Mouse (Mus musculus): ENCODE results near the gene Cdc42ep5. TPM values are rescaled to one million over a fixed set of nuclear protein-coding genes. Genes with fewer than 3 reads are reported as not detected.

Gene Cdc42ep5
- total RNA-seq, 4 experiments from 2014 or later: 3.8 to 7.5 (median 4.6) TPM

DNA sequence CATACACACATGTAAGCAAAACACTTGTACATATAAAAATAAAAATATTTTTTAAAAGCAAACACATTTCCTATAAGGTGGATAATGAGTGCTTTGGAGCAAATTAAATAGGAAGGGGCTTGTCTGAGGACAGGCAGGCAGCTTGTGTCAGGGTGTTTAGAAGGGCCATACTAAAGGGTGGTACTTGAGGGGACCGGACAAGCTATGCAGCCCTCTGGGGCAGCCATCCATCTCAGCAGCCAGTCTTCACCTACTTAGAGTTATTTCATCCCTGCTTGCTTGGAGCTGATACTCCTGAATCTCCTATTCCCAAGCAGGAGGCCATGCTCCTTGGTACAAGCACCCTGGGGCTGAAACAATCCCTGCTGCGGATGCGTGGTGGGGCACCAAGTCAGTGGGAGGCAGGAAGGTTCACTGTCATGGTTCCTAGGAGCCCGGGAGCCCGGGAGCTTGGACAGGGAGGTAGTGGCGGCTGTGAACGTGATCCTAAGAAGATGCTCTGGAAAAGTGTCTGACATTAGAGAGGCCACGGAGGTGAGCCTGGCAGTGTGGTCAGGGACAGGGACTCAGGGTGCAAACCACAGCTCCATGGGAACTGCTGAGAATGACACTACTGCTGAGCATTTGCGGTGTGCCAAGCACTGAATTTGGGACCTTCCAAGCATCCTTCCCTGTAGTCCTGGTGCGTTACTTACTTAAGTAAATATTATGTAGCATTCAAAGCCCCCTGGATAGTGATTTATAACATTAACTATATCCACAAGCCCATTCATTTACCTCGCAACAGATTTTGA is 37.5 kb downstream of the Cdc42ep5 start:
- DNase-seq (ENCODE audit: low spot score): no peak

DNA sequence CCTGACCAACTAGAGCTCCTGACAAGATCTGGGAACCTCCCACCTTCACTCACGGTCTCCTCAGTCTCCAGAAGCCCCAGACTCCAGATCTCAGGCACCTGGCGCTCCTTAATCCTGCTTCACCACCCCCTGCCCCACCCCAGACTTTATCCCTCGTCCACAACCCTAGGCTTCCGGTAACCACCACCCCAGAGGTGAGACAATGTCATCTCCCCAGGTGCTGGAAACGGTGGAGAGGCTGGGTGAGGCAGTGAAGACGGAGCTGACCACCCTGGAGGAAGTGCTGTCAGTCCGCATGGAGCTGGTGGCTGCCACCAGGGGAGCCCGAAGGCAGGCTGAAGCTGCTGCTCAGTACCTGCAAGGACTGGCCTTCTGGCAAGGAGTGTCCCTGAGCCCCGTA is 39.4 kb downstream of the Cdc42ep5 start:
- no peak for DNase-seq (ENCODE audit: low spot score)

DNA sequence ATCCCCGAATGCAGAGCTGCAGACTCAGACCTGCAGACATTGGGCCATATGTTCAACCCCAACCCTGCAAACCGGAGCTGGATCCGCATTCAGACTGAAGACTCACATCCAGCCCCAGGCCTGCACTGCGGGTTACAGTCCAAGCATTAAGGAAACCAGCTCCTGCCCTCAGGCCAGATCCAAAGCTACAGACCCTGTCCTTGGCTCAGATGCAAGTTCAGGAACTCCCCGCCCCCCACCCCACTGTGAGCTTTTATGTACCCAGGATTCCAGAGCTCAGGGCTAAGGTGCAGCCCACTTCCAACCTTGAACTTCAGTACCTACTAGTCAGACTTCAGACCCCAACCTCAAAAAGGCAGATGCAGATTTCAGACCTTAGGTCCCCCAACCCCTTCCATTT is 39.8 kb downstream of the Cdc42ep5 start:
- no peak for DNase-seq (ENCODE audit: low spot score)

DNA sequence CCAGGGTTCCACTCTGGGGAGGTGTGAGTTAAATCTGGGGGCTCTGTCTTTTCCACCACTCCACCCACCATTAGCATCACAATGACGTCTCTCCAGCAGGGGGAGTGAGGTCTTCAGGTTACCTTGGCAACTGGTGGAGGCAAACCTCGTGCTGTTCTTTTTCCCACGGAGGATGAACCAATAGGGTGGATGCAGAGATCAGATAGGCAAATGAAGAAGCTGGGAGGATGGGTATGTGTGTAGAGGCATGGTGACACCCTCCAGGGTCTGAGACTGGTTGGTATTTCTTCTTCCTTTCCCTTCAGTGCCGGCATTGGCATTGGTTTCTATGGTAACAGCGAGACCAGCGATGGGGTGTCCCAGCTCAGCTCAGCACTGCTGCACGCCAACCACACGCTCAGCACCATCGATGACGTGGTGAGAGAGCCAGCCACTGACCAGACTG is 40.3 kb downstream of the Cdc42ep5 start:
- no peak for DNase-seq (ENCODE audit: low spot score)

DNA sequence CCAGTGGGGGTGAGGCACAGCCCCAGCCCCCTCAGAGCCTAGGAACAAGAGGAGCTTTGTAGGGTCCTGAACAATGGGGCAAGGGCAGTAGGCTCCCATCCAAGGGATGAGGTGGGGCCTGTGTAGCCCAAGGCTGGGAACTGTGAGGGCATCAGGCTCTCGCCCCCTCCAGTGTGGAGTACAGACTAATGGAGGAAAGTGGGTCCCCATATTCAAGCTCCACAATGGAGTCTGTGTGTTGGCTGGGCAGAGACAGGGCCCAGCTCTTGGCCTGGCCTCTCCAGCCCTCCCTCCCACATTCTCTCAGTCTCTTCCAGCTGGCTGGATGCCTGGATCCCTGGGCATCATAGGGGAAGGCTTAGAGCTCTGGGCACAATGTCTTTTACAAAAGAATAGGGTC is 40.9 kb downstream of the Cdc42ep5 start:
- DNase-seq (ENCODE audit: low spot score): no peak

DNA sequence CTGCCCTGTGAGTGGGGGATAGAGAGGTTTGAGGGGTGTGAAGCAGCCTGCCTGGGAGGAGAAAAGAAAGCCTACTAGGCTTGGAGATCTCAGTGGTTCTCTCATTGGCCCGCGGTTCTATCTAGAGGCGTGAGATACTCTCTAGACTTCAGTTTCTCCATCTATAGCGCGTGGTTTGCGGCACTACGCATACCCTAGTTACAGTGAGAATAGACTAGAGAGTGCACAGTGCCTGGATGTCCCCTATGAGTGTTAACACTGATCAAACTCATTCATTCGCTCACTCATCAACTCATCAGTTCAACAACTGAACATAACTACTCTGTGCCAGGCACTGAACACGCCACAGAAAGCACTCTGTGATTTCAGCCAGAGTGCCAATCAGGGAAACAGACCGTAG is 41.9 kb downstream of the Cdc42ep5 start:
- no peak for DNase-seq (ENCODE audit: low spot score)

DNA sequence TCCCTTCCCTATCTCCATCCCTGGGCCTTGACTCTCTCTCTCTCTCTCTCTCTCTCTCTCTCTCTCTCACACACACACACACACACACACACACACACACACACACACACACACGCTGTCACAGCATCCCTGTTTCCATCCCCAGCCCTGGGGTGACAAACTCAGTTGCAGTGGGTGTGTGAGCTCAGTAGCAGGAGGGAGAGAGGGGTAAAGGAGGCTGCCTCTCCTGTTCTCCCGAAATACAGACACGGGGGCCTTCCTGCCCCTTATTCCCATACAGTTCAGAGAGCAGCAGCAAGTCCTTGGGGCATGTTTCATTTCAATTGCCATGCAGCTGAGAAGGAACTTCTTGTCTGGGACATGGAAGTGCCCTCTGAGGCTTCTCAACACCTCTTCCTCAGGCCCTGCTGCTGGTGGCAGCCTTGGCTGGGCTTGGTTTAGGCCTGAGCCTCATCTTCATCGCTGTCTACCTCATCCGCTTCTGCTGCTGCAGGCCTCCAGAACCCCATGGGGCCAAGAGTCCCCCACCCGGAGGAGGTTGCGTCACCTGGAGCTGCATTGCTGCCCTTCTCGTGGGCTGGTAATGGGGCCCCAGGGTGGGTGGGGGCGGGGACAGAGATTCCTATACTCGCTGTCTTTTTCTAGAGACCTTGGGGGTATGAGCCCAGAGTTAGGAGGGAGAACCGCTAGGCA is 42.4 kb downstream of the Cdc42ep5 start:
- DNase-seq (ENCODE audit: low spot score): no peak

DNA sequence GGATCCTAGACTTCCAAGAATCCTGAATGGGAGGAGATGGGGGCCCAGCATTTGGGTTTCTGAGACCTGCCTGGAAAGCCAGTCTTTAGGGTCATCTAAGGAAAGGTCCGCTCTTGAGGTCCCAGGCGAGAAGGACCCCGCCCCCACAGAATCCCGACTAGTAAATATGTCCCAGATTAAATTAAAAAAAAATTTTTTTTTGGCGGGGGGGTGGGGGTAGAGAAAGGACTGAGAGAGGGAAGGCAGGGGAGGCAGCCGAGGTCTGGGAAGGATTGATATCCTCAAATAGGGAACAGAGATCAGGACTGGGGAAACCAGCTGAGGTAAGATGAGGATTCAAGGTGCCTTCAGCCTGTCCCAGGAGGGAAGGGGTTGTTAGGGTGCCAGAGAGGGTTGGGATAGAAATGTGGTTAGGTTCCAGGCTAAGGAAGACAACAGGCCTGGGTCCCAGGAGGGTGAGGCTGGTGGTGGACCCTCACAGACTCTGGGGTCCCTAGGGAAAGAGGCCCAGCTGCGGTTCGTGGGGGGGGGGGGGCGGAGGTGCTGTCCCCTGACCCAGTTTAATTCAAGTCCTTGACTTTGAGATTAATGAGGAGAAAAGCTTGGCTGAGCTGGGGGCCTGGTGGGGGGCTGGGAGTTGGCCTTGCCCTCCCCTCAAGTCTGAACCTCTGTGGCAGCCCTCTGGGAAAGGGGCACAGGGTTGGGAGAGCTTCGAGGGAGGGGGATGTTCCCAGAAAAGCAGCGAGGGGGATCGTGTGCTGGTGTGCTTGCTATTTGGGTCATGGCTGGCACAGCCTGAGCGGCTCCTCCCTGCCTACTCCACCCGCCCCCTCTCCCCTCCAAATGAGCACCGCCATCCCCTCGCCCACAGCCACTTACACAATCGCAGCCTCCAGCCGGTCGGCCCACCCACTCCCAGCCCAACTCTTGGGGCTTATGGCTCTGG is 44.4 kb downstream of the Cdc42ep5 start:
- no peak for DNase-seq (ENCODE audit: low spot score)

DNA sequence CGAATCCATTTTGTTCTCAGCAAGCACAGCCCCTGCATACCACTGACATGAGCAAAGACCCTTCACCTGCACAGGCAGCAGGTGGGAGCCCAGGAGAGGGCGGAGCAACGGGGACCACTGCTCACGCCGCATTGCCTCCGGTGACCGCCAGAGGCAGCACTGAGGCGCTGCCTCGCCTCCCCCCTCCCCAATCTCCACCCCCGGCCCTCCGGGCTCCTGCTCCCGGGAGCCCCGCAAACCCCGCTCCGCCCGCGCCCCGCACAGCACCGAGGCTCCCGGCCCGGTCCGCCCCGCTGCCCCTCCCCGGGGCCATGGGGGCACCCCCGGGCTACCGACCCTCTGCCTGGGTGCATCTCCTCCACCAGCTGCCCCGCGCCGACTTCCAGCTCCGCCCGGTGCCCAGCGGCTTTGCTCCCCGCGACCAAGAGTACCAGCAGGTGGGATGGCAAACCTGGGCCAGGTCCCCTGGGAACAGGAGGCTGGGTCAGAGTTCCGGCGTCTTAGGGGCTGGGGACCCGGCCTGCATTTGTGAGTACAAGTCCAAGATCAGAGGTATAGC is 45.2 kb downstream of the Cdc42ep5 start, which contains the start of gene Ttyh1:
Gene Ttyh1, plus strand, starts transcription at position 65 of the 559 bp plus-strand sequence.
- DNase-seq (ENCODE audit: low spot score): no peak

DNA sequence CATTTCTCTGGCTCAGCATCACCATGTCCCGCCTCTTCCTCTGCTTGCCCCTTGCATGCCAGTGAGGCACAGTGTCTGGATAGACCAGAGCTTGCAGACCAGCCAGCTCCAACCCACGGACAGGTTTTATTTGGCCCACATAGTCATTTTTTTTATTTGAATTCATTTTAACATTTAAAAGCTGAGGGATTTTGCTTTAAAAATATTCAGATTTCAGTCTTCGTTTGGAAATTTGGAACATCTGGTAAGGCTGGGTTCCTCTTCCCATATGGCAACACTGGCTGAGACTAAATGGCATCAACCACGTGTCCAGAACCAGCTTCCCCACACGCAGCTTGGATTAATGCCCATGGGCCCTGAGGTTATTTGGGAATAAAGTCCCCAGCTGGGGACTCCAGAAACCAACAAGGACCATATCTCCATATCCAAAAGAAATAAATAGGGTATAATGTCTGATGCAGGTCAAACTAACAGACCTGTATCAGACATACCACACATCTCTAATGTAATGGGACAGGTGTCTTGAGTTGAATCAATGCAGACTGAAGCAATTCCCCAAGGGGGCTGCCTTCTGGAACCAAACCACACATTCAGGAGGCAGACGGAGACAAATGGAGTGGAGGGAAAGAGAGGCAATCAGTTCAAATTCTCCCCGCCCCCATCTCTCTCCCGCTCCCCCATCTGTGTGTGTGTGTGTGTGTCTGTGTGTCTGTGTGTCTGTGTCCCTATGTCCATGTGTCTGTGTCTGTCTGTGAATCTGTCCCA is 47.4 kb downstream of the Cdc42ep5 start:
- no peak for DNase-seq (ENCODE audit: low spot score)

DNA sequence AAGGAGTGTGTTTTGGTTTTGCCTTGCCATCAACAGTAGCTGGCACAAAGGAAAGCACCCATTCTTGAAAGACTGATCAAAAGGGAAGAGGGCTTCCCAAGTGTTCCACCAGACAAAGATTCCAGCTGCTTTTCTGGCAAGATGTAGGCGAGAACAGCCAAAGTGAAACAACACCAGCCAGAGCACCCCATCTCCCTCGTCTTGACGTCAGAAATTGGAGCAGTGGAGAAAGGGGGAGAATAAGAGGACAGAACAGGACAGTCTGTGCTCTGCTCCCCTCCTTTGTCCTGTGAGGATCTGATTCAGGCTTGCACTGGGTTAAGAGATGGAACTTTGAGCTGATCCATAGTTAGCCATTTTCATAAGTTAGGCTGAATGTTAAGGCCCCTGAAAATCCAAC is 52.9 kb downstream of the Cdc42ep5 start:
- DNase-seq (ENCODE audit: low spot score): peak; percentile 30

DNA sequence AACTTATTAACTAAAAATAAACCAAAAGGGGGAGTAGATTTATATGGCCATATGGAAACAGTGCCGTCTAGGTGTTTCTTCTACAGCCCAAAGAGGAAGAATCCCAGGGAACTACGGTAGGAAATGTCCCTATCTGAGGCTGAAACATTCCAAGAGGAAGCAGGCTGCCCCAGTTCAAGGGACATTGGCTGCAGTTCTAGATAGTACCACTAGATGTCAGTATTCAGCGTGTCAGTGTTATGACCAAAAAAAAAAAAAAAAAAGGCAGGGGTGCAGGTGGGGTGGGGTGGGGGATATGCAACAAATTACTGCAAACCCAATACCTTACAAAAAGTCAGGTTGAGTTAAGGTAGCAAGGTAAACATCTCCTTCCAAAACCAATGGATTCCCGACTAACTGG is 61.2 kb downstream of the Cdc42ep5 start:
- peak; percentile 54 for DNase-seq (ENCODE audit: low spot score)

Other genes starting within 250 kb of the Cdc42ep5 start
- under 1 TPM in 2 of 4 experiments, not detected in 2; 0.24 to 0.63 TPM for gene Lilra6, start 249.4 kb downstream of the Cdc42ep5 start, total RNA-seq (2022)
- gene Lair1, start 101.7 kb downstream of the Cdc42ep5 start, total RNA-seq (2022): 1 to 10 TPM in 3 of 4 experiments, under 1 TPM in 1; 0.84 to 2.0 (median 1.7) TPM
- 1 to 10 TPM in 2 of 4 experiments, under 1 TPM in 2; 0.79 to 1.7 (median 0.95) TPM for gene Ttyh1, start 45.5 kb downstream of the Cdc42ep5 start, total RNA-seq (2022)
- 10 to 100 TPM; 27.1 to 49.5 (median 38.6) TPM for gene Leng8, start 27.8 kb downstream of the Cdc42ep5 start, total RNA-seq (2022)
- gene Leng9, start 14.5 kb downstream of the Cdc42ep5 start, total RNA-seq (2022): 1 to 10 TPM; 2.8 to 3.7 (median 3.6) TPM
- 1 to 10 TPM in 2 of 4 experiments, under 1 TPM in 2; 0.82 to 1.4 (median 1.1) TPM for gene Lilra5, start 72.9 kb upstream of the Cdc42ep5 start, total RNA-seq (2022)
- gene Ncr1, start 172.9 kb upstream of the Cdc42ep5 start, total RNA-seq (2022): under 1 TPM in 1 of 4 experiments, not detected in 3; 0.23 TPM
- 1 to 10 TPM in 1 of 4 experiments, under 1 TPM in 3; 0.44 to 1.1 (median 0.73) TPM for gene Gp6, start 232.9 kb upstream of the Cdc42ep5 start, total RNA-seq (2022)

Data from heart, adult 8-10 months (tissue).